Mouse (Mus musculus) erythroblast, embryonic 14.5 days (primary cell): ENCODE results near the gene Ubn1. TPM values are rescaled to one million over a fixed set of nuclear protein-coding genes. Genes with fewer than 3 reads are reported as not detected.

Source experiments
- H3K27me3 ChIP-seq: 2 replicates; pipeline ENCODE4 v1.6.1; 2012; ENCODE audit warnings: inconsistent platforms; ENCODE audit not compliant: control insufficient read depth
- H3K36me3 ChIP-seq: 2 replicates; pipeline ENCODE4 v1.6.1; 2012; ENCODE audit warnings: mild to moderate bottlenecking, inconsistent platforms; ENCODE audit not compliant: control insufficient read depth
- H3K4me1 ChIP-seq: 2 replicates; pipeline ENCODE4 v1.6.1; 2012; ENCODE audit warnings: inconsistent platforms; ENCODE audit not compliant: control insufficient read depth
- H3K4me3 ChIP-seq: replicated peaks from 2 replicates; pipeline ENCODE3; 2012; ENCODE audit warnings: moderate library complexity, mild to moderate bottlenecking, inconsistent platforms
- H3K9me3 ChIP-seq: 2 replicates; pipeline ENCODE4 v1.6.1; 2012; ENCODE audit warnings: low read length, inconsistent platforms, mixed read lengths; ENCODE audit not compliant: control insufficient read depth
- GATA1 ChIP-seq: IDR thresholded peaks from 2 replicates; pipeline ENCODE4 v1.6.1; 2012; ENCODE audit warnings: low read length, inconsistent platforms, mixed read lengths
- TAL1 ChIP-seq: IDR thresholded peaks from 3 replicates; pipeline ENCODE4 v1.6.1; 2012; ENCODE audit warnings: low read length, inconsistent platforms, mixed read lengths
- polyA plus RNA-seq: library from polyadenylated mRNA; stranded (reverse); fragments of >175 nt; gene quantifications from 2 replicates; pipeline ENCODE4 v1.2.3, GENCODE M21; 2012

The Ubn1 gene
- polyA plus RNA-seq, 1 experiment, result 1.9 TPM

DNA sequence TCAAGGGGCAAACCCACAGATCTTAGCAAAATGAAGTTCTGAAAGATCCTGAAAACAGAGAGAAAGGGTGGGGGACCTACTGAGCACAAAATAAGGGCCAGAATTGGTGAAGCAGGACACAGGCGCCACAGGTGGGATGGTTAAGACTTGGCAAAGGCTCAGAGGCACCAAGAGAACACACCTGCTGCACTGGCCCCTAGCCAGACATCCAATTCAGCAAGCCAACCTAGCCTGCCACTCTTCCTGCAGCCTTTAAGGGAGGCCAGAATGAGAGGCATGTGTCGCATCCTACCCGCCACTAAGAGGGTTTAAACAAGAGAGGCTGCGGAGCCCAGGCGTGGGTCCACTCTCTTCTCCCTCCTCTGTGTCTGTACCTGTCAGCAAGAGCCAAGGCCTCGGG, 51.1 kb downstream of the Ubn1 start:
- Histone ChIP-seq H3K27me3 (no peaks in the 10 kb centered on the region), H3K9me3 (no peaks in the 10 kb centered on the region), H3K4me1 (no peaks in the 10 kb centered on the region), H3K36me3 (no peaks in the 10 kb centered on the region), H3K4me3 (no peak overlapping the region)
- TF ChIP-seq TAL1 (no peak), GATA1 (no peak)

DNA sequence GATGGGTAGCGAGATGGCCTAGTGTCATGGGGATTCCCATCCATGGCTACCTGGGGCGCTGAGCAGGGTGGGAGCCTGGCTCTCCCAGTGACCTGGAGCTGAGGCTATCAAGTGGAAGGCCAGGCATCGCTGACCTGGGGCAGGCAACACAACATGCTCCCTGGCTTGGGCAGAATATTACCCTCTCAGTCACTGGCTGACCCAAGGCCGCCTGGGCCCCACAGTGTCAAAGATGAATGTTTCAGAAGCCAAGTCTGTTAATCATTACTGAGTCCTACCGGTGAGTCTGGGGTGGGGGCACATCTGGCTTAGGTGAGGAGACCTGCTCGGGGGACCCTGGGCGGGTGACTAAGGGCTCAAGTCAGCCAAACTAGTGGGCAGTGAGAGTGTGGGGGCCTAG, 60.0 kb downstream of the Ubn1 start:
- Histone ChIP-seq H3K4me1 (no peaks in the 10 kb centered on the region), H3K36me3 (no peaks in the 10 kb centered on the region), H3K9me3 (0 out of 2 replicates have a peak, but pooled peaks cover 3% of the 10 kb centered on the region), H3K4me3 (no peak overlapping the region), H3K27me3 (no peaks in the 10 kb centered on the region)
- TF ChIP-seq TAL1 (no peak), GATA1 (no peak)

DNA sequence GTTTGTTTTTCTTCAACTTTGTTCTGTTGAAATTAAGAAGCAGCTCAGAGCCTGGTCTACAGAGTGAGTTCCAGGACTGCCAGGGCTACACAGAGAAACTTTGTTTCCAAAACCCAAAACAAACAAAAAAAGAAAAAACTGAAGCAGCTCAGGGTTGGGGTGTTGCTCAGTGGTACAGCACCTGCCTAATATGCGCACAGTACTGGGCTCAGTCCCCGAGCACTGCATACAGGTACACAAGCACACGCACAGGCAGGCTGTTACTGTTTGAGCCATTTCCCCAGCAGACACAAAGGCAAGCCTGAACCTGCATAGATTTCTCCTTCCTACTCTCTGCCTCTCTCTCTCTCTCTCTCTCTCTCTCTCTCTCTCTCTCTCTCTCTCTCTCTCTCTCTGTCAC, 61.2 kb downstream of the Ubn1 start:
- Histone ChIP-seq H3K36me3 (no peaks in the 10 kb centered on the region), H3K27me3 (no peaks in the 10 kb centered on the region), H3K4me1 (no peaks in the 10 kb centered on the region), H3K4me3 (no peak overlapping the region), H3K9me3 (0 out of 2 replicates have a peak, but pooled peaks cover 3% of the 10 kb centered on the region)
- TF ChIP-seq GATA1 (no peak), TAL1 (no peak)

DNA sequence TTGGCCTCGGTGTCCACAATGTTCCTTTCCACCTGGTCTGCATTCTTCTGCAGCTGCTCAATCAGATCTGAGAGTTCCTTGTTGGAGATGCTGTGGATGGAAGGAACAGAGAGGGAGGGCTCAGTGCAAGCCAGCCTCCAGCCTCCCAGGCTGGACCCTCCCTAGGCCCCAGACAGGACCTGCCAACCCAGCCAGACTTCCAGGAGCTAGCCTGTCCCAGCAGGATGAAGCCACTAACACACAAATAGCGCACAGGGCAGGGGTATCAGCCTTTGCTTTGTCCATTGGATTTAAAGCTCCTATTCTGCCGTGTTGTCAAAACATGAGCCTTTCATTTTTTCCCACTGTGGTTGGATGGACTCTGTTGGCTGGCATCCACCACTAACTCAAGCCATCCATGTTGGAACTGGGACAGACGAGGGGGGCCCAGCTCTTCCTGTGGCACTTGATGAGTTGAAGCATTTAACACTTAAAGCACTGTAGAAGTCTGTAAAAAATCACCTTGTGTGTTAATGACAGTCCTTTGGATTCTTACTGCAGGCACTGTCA, 63.2 kb downstream of the Ubn1 start:
- Histone ChIP-seq H3K4me1 (no peaks in the 10 kb centered on the region), H3K9me3 (0 out of 2 replicates have a peak, but pooled peaks cover 1% of the 10 kb centered on the region), H3K36me3 (no peaks in the 10 kb centered on the region)

DNA sequence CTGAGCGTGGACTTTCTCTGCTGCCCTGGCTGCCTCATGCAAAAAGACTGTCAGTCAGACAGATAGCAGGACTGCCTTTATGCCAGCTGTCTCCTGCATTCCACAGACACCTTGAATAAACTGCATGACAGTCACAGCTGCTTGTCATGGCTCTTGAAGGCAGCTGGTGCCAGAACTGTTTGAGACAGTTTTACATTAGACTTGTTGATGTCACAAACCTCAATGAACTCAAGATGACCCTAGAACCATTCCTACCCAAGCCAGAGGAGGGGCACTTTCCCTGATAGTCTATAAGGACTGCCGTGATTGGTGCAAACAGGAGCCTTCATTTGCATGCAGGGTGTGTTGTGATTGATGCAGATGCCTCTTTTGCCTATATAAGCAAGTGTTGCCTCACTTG, 63.7 kb downstream of the Ubn1 start:
- Histone ChIP-seq H3K9me3 (no peaks in the 10 kb centered on the region), H3K36me3 (no peaks in the 10 kb centered on the region), H3K27me3 (no peaks in the 10 kb centered on the region), H3K4me3 (no peak overlapping the region), H3K4me1 (no peaks in the 10 kb centered on the region)
- TF ChIP-seq GATA1 (no peak), TAL1 (no peak)

More for the DNA sequence above, 63.2 kb downstream of the Ubn1 start:
- no peaks in the 10 kb centered on the region for H3K27me3 ChIP-seq
- H3K4me3 ChIP-seq, result no peak overlapping the region
- no peak for TF ChIP-seq GATA1
- no peak for TF ChIP-seq TAL1

DNA sequence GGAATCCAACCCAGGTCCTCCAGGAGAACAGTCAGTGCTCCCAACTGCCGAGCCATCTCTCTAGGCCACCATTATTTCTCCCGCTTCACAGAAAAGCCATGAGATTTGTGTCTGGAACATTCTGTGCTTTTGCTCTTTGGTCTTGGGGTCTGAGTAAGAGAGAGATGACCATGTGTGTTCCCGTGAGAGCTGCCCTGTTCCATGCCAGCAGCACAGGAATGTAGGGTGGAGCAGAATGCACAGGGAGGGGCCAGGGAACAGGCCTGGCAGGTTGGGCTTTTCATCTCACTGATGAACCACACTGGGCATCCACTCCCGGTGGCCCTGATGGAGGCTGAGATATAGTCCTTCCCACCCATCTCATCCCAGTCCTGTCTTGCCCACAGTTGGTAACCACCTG, 69.5 kb downstream of the Ubn1 start:
- no peak for TF ChIP-seq GATA1
- no peak for TF ChIP-seq TAL1
- peaks cover 2% of the 10 kb centered on the region; the same call in 1 of the 2 replicates for H3K27me3 ChIP-seq
- H3K36me3 ChIP-seq, result no peaks in the 10 kb centered on the region
- no peaks in the 10 kb centered on the region for H3K9me3 ChIP-seq
- H3K4me3 ChIP-seq, result no peak overlapping the region
- no peaks in the 10 kb centered on the region for H3K4me1 ChIP-seq

DNA sequence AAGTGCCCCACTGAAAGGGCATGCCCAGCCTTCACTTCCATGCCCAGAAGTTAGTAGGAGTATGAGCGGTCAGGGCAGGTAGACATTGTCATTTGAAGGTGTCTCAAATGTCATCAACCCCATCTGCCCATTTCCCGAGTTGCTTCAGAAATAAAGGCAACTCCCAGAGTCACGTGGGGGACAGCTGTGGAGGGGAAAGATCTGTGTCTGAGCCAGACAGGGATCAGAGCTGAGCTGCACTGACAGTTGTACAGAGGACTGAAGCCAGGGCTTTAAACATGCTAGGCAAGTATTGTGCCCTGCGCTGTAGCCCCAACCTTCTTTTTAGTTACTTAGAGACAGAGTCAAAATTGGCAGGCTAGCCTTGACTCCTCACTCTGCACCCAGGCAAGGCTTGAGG, 70.0 kb downstream of the Ubn1 start:
- no peak overlapping the region for H3K4me3 ChIP-seq
- TF ChIP-seq TAL1 (no peak), GATA1 (no peak)
- no peaks in the 10 kb centered on the region for H3K9me3 ChIP-seq
- H3K27me3 ChIP-seq, result peaks cover 2% of the 10 kb centered on the region; the same call in 1 of the 2 replicates
- no peaks in the 10 kb centered on the region for H3K4me1 ChIP-seq
- H3K36me3 ChIP-seq, result no peaks in the 10 kb centered on the region

DNA sequence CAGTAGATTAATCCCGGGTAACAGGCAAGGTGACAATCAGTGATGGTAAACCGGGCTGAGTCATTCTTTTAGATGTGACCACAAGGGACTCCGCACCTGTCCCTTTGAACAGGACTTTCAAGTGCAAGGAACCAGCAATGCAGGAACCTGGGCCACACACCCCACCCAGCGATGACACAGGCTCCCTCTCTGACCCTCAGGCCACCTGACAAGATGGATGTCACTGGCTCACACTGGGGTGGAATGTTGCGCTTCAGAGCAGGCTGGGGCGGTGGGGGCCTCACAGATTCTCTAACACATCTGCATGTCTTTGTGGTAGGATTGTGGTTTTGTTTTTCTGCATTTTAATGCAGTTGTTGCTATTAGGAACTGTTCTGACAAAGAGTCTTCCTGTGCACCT, 73.6 kb downstream of the Ubn1 start:
- Histone ChIP-seq H3K36me3 (no peaks in the 10 kb centered on the region), H3K9me3 (no peaks in the 10 kb centered on the region), H3K4me3 (no peak overlapping the region), H3K4me1 (no peaks in the 10 kb centered on the region), H3K27me3 (peaks cover 2% of the 10 kb centered on the region; the same call in 1 of the 2 replicates)
- TF ChIP-seq TAL1, result no peak
- TF ChIP-seq GATA1, result no peak

DNA sequence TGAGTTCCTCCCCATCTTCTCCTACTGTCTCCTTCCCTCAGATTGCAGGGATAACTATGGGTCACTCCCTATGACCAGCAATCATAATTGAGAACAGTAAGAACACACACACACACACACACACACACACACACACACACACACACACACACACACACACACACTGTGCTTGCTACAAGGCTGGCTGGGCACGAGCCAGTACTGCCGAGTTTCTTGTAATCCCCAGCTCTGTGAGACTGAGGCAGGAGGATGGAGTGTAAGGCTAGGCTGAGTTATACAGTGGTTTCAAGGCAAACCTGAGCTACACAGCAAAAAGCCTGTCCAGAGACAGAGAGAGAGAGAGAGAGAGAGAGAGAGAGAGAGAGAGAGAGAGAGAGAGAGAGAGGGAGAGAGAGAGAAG, 80.3 kb downstream of the Ubn1 start:
- no peak overlapping the region for H3K4me3 ChIP-seq
- H3K4me1 ChIP-seq, result no peaks in the 10 kb centered on the region
- H3K9me3 ChIP-seq, result no peaks in the 10 kb centered on the region
- H3K36me3 ChIP-seq, result no peaks in the 10 kb centered on the region
- no peak for TF ChIP-seq TAL1
- TF ChIP-seq GATA1, result no peak
- peaks cover 46% of the 10 kb centered on the region for H3K27me3 ChIP-seq

DNA sequence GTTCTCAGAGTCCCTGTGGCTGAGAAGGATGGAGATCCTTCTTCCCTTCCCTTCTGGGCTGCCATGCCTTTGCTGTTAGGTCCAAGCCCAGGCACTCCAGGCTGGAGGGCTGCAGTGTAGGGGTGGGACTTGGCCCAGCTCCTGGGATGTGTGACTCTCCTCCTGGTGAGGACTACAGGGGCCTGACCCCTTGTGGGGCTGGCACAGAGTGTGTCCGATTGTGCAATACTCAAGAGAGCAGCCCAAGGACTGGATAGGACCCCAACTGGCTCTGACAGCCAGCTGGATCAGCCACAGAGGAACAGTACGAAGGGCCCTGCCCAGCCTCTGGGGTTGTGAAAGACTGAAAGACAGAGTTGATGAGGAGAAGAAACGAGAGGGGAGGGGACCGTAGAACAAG, 80.9 kb downstream of the Ubn1 start:
- TF ChIP-seq GATA1 (no peak), TAL1 (no peak)
- Histone ChIP-seq H3K27me3 (peaks cover 46% of the 10 kb centered on the region), H3K4me1 (no peaks in the 10 kb centered on the region), H3K9me3 (no peaks in the 10 kb centered on the region), H3K4me3 (no peak overlapping the region), H3K36me3 (no peaks in the 10 kb centered on the region)
